Mouse (Mus musculus): ENCODE measurements around the gene 1700030J22Rik.
A peak's percentile ranks its signal among the peaks of the same experiment; 100 is the strongest.

1700030J22Rik gene

DNA sequence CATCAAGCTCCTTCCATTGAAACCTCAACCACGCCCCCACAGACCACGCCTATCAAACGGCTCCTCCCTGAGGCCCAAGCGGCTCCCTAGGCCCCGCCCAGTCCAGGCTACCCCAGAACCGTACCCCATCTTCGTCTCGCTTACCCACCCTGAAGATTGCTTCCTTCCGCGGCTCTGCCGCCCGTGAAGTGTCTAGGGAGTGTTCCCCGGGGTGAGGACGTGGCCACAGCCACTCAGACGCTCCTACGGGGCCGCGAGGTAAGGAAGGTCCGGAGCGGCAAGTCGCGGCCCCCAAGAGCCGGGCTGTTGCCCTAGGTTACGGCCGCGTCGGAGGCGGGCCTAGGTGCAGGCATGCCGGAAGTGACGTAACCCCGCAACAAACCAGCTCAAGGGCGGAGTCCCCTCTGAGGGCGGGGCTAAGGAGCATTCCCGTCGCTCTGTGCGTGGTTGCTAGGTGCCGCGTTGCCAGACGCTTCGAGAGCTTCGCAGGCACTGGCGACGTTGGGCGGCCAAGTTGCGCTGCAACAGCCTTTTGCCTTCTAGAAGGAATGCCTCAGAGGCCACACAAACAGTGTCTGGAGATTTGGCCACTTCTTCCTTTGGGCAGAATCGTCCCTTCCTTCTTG, at the start of gene 1700030J22Rik:
TSS of gene 1700030J22Rik (minus strand) at position 329 of the 626 bp plus-strand sequence.
- peak; percentile 68 for DNase-seq (ENCODE audit: extremely low read depth, low read depth, low spot score)

DNA sequence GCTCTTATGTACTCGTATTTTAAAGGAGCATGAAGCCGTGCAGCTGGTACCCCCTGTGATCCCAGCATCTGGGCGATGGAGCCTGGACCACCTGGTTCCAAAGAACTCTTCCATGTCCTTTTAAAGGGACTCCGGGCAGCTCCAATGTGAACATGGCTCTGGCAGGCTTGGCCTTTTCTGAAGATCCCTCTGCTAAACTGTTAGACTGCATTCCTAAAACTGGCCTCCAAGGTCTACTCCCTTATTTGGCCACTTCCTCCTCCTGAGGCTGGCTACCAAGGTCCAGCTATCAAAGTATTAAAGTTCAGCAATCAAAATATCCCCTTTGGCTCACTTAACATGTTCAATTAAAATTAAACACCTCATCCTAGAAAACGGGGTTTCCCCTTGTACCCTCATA, 48.8 kb upstream of the 1700030J22Rik start:
- no peak for DNase-seq (ENCODE audit: extremely low read depth, low read depth, low spot score)

DNA sequence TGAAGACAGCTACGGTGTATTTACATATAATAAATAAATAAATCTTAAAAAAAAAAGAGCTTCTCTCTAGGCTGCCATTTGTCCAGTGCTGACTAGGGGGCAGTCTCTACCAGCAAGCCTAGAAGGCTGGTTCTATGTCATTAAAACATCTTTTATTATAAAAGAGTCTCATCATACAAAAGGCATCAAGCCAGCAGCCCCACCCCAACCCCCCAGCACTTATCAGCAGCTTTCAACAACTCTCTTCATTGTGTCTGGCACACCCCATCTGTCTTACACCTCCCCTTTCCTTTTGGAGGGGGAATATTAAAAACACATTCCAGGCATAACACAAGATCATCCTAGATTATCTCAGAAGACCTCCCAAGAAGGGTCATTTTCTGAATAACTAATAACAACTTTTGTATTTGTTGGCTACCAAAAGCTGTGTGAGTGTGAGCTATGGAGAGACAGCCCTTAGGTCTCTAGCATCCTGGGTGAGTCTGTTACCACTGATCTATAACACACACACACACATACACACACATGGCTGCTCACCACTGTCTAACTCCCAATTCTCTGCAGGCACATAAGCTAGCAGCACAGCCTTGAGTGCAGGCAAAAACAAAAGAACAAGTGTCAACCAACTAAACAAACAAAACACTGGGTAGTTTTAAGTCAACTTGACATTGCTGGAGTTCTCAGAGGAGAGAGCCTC, 43.7 kb upstream of the 1700030J22Rik start:
- DNase-seq (ENCODE audit: extremely low read depth, low read depth, low spot score) = no peak

DNA sequence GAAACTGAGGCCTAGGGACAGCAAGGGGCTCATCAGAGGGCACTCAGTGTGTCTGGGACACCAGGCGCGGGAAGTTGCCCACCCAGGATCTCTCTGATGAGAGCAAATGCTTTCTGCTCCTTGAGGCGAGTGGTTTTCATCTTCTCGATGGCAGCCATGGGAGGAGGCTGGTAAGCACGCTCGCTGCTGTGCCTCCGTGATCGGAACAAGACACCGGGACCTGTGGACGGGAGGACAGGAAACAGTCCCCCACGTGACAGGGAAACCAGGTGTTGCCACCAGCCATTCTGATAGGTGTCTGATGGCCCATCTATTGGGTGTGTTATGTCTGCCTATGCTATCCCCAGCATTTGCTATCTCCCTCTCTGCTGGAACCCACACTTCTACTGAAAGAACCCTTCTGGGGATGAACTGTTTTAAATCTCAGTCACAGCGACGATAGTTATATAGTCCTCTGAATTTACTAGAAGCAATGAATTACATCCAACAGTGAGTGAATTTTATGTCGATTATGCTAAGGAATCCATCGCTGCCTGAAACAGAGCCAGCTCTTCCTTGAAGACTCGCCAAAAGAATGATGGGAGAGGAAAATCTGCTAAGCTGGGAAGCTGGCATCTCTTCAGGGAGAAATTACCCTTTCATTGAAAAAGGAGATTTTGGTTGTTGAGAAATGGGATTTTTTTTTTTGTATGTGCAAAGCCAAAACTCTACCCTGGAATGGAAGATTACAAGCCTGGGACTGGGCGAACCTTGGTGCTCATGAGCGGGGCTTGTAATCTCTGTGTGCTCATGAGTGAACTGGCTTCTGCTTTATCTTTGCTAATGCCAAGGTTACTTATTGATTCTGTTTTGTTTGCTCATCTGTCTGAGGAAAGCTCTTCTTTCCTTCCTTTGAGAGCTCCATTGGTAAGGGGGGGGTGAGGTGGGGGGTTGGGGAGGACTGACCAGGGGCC, 40.8 kb upstream of the 1700030J22Rik start:
- no peak for DNase-seq (ENCODE audit: extremely low read depth, low read depth, low spot score)

DNA sequence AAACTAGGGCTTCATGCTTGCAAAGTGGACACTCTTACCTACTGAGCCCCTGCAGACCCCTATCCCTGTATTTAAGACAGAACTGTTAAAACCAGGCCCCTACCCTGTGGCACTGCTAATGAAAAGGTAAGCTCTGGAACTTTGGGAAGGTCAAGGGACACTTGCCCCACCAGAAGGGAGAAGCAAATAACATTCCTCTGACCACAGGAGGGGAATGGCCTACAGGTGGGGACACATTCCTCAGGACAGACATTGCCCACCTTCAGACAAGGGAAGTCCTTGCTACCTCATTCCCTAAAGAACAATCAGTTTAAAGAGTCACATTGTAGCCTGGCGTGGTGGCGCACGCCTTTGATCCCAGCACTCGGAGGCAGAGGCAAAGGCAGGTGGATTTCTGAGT, 39.1 kb upstream of the 1700030J22Rik start:
- DNase-seq (ENCODE audit: extremely low read depth, low read depth, low spot score) = no peak

DNA sequence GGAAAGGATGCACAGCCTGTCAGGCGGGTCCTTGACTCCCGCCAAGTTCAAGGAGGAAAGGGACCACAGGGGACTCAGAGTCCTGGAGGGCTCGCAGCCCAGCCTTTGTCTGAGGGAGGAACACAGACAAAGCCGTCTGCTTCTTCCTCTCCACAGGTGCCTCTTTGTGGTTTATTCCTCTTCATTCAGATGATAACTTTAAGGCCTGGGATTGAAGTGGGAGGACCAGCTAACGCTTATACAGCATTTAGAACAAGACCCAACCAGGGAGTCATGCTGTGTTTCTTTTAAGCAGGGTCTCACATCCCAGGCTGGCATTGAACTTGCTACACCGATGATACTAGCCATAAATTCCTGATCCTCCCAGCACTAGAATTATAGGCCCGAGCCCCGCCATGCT, 38.2 kb upstream of the 1700030J22Rik start:
- DNase-seq (ENCODE audit: extremely low read depth, low read depth, low spot score) = no peak

DNA sequence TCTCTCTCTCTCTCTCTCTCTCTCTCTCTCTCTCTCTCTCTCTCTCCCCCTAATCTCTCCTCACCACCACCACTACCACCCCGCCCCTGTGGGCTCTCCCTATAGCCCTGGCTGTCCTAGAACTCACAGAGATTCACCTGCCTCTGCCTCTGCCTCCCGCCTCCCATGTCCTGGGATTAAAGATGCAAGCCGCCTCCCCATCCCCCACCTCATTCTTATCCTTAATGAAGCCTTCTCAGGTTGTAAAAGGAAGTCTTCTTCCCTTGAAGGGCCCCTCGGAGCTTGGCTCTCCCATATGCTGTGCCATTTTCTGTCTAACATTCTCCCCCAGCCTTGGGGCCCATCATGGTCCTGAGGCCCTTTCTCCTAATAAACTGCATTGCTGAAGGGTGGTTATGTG, 36.9 kb upstream of the 1700030J22Rik start:
- no peak for DNase-seq (ENCODE audit: extremely low read depth, low read depth, low spot score)

DNA sequence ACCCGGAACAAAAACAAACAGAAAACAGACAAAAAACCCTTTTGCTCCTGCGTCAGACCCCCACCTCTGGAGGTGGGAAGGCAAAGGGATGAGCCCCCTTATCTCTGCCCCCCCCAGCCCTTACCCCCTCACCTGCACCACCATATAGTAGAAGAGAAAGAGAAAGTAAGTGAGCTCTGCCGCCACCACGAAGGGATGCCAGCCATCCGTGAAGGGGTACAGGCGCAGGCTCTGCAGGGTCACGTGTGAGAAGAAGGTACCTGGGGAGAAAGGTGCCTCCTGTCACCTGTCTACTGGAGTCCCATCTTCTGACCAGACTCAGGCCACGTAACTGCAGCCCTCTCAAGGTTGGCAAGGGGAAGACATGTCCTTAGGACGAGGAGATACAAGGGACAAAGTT, 32.6 kb upstream of the 1700030J22Rik start:
- DNase-seq (ENCODE audit: extremely low read depth, low read depth, low spot score) = no peak

DNA sequence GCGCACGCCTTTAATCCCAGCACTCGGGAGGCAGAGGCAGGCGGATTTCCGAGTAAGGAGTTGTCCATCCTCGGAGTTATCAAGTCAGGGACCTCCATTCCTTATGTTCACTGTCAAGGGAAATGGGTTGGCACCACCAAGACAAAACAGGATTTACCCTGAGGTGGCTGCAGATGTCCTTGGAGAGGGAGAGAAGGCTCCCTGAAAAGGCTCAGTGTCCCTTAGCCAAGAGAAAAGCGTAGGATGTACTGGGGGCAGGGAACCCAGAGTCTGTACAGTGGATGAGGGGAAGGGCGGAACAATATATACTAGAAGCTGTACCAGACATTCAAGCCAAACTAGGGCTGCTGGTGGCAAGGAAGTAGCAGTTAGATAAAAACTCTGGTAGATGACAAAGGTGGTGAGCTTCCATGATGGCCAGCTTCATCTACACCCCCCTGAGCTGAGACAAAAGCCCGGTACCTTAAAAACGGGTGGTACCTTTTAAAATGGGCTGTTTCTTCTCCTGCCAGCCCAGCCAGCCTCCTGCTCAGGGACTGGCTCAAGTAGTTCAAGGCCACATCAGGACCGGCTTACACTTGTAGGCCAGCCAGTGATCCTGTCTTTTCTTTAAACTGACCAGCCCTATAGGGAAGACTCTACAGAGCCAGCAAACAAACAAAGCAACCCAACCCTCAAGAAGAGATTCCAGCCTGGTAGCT, 15.4 kb upstream of the 1700030J22Rik start:
- no peak for DNase-seq (ENCODE audit: extremely low read depth, low read depth, low spot score)

DNA sequence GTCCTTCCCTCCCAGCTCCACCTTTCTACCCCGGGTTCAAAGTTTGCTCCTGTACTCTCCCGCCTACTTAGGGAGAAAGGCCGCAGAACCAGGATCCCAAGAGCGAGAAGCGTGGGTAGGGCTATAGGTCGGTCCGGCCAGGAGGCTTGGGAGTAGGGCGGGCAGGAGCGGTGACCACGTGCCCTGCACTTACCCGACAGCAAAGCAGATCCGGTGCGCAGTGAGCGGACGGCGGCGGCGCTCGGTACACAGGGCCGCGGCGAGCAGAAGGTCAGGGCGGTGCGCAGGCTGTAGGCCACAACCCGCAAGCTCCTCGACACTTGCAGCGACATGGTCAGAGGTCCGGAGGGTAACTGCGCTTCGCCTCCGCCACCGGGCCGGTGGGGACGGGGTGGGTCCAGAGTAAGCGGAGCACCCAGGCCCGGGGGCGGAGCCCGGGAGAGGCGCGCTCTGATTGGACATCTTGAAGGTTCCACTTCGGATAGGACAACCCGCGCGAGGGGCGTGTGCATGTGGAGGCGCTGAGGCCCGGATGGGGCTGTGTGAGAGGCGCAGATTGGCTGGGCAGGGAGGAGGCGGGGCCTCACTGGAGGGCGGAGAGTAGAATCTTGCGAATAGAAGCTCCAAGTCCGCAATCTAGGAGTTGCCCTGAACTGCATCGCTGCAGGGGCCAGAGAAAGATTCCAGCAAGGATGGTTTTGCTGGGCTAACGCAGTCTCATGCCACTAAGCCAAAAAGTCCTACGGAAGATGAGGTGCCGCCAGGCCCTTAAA, 14.5 kb upstream of the 1700030J22Rik start, which contains the start of gene Gcsh:
TSS of gene Gcsh (minus strand) at position 443 of the 773 bp plus-strand sequence.
- peak; percentile 77 for DNase-seq (ENCODE audit: extremely low read depth, low read depth, low spot score)

DNA sequence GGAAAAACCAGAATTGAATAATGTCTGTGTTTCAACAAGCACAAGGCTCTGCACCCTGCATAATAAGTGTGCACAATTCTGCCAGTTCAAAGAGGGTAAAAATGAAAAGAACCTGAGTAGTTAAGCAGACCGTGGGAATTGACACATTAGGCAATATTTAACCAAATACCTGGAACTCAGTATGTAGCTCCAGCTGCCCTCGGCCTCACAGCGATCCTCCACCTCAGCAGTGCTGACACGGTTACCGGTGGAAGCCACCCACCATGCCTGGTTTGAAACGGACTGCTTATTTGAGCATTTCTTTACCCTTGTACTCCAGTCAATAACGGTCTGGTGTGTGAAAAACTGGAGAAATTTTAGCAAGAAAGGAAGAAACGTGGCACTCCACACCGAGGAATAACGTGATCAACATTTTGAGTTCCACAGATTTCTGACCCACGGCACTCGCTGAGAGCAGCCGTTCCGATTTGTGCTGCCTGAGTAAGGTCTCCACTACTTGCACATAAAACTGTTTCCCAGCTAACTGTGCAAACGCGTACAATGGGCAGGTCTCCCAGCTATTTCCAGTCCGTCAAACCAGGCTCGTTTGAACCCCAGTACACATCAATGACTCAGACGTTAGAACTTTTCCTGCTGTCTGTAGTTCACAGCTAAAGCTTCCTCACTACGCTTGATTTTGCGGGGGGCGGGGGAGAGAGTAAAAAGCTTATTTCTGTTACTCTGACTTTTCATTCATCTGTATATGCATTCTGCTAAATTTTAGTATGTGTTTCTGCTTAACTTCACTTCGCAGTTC, 13.6 kb upstream of the 1700030J22Rik start:
- no peak for DNase-seq (ENCODE audit: extremely low read depth, low read depth, low spot score)

DNA sequence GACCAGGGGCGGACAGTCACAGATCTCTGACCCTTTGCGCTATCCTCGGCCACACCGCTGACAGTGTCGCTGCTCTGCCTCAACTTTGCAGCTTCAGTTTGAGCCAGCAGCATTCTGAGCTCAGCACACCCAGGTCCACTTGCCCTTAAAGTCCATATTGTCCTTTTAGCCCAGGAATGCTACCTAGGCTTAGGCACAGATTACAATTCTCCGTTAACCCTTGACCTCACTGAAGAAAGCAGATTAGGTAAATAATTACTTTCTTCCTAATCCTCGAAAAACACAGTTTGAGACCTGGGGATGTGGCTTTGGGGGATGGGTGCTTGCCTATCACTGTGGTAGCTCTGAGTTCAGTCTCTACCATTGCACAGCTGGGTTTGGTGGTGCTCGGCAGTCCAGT, 12.5 kb upstream of the 1700030J22Rik start:
- no peak for DNase-seq (ENCODE audit: extremely low read depth, low read depth, low spot score)

DNA sequence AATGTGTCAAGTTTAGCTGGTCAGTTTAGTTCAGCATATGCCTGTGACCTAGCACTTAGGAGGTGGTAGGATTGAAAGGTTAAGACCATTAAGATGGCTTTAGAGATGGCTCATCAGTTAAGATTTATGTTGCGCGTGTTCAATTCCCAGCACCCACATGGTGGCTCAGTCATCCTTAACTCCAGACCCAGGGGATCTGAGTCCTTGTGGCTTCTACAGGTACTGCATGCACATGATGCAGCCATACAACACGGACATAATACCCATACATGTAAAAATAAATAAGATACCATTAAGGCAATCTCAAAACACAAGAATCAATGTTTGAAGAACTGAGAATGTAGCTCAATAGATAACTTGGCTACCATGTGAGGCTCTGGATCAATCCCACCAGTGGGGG, 11.1 kb upstream of the 1700030J22Rik start:
- DNase-seq (ENCODE audit: extremely low read depth, low read depth, low spot score) = no peak

DNA sequence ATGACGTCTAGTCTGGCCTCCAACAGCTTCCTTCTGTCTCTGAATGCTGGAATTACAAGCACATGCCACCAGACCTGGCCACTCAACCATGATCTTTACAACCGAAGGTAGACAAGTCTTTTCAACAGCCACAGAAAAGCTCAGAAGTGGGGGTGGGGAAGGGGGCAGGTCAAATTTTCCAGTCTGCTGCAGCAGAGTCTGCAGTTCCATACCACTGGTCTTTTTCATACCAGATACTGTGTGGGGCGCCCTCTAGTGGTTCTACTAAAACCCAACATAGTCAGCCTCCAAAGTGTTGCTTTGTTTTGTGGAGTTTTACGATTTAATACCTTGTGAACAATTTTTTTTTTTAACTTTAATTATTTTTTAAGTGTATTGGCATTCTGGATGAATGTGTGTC, 1.4 kb upstream of the 1700030J22Rik start:
- DNase-seq (ENCODE audit: extremely low read depth, low read depth, low spot score) = no peak

DNA sequence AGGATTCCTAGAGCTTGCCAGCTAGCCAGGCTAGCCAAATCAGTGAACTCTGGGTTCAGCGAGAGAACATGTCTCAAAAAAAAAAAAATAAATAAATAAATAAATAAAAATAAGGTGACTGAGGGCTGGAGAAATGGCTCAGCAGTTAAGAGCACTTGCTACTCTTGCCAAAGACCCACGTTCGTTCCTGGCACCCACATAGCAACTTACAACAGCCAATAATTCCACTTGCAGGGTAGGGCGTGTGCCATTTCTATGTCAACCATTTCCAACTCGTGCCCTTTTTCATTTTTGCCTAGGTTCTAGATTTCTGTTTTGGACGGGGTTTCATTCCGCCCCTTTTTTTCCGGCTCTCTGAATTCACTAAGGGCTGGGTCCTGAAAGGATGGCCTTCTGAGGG, 707 bp downstream of the 1700030J22Rik start:
- DNase-seq (ENCODE audit: extremely low read depth, low read depth, low spot score) = no peak

DNA sequence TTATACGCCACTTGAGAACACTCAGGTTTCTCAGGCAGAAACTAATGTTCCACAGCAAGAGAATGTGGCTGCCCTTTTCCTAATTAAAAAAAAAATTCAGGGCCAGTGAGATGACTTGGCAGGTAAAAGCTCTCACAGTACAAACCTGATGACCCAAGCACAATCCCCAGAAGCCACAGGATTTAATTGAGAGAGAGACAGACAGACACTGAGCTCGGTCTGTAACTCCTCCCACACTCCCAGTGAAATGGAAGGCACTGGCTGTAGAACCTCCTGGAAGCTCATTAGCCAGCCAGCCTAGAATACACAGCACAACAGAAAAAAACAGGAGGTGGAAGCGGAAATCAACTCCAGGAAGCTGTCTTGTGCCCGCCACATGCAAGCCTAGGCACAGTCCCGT, 3.2 kb downstream of the 1700030J22Rik start:
- DNase-seq (ENCODE audit: extremely low read depth, low read depth, low spot score) = no peak

DNA sequence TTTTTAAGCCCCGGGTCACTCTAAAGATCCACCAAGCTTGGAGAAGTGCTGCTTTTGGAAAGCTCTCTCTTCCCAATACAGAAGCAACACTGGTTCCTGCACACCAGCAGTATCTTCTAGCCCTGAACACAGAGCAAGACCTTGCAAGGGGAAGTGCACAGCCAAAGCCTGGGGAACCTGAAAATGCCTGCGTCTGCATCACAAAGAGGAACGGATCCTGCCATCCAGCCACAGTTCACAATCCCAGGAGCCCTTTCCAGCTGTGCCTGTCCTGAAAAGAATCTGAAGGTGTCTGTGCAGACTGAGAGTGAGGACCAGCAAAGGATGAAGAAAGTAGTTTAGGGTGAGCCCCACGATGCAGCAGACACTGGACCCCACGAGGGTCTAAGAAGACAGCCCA, 3.7 kb downstream of the 1700030J22Rik start:
- DNase-seq (ENCODE audit: extremely low read depth, low read depth, low spot score) = no peak

DNA sequence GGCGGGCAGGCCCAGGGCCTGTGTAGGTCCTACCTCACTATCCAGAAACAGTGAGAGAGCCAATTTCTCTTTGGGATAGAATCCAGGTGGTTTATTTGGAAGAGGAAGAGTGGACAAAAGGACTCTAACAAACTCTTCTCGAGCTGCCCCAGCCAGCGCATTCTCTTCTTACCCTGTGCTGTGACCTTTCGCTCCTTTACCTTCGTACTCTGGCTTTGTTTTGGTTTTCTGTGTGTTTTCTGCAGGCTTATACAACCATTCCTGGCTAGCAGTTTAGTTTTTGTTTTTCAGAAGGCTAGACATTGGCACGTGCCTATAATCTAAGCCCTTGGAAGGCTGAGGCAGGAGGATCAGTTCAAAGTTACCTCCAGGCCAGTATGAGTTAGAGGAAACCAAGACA, 9.2 kb downstream of the 1700030J22Rik start:
- DNase-seq (ENCODE audit: extremely low read depth, low read depth, low spot score) = no peak

DNA sequence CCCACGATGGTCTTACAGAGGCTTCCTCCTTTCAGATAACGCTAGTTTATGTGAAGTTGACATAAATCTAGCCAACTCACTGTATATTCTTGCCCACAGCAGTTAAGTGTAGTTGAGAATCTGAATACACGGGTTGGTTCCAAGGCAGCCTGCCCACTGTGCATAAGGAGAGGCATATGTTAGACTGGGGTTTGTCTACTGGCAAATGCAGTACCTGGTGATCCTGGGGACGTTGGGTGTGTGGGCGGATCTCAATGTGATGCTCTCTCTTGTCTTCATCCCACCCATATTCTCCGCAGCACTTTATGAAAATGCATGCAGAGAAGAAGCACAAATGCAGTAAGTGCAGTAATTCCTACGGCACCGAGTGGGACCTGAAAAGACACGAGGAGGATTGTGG, 24.3 kb downstream of the 1700030J22Rik start:
- no peak for DNase-seq (ENCODE audit: extremely low read depth, low read depth, low spot score)
